Mouse (Mus musculus) CD4-positive, CD25-positive, alpha-beta regulatory T cell, adult 4 months (primary cell): ENCODE data around the gene BC048507. TPM values are rescaled to one million over a fixed set of nuclear protein-coding genes. Genes with fewer than 3 reads are reported as not detected.
A peak's percentile ranks its signal among the peaks of the same experiment; 100 is the strongest.
"Not testable (repeated sequence)": the region's sequence is repeated elsewhere in the genome, so short reads cannot be mapped to it uniquely, and the experiment has no call there.

Experiments
- ATAC-seq: one replicate; pipeline ENCODE4 v1.8.0; 2017
- polyA plus RNA-seq, 2 experiments: library from polyadenylated mRNA; unstranded; fragments of 100-300 nt; shearing (Covaris generic); gene quantifications; one replicate each; pipeline ENCODE4 v1.2.1; 2017

The BC048507 gene
- polyA plus RNA-seq: not detected

DNA sequence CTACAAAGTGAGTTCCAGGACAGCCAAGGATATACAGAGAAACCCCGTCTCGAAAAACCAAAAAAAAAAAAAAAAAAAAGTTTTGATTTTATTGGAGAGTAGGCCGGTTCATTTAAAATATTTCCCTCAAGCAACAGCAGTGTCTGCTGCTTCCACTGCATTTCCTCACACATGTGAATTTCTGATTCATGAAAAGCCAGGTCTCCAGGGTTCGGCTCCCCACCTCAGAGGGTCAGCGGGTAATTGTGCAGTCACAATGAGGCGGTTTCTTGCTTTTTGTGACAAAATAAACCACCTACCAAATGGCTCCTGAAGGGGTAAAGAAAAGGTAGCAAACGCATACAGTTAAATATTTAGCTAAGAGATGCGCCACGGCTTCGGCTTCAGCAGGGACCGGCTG is at the start of gene BC048507:
BC048507 (plus strand) TSS at position 301 of the 400 bp plus-strand sequence.
- no peak for ATAC-seq

- peak; percentile 95 for ATAC-seq
Observed at GRCm38 (mm10) chr13:67813710-67814660, 49.1 kb upstream of the BC048507 start, which contains the start of gene Zfp273. TSS of gene Zfp273 (plus strand) at chr13:67813740.

- ATAC-seq: no peak
Observed at GRCm38 (mm10) chr13:67818636-67819035, 44.5 kb upstream of the BC048507 start.

DNA sequence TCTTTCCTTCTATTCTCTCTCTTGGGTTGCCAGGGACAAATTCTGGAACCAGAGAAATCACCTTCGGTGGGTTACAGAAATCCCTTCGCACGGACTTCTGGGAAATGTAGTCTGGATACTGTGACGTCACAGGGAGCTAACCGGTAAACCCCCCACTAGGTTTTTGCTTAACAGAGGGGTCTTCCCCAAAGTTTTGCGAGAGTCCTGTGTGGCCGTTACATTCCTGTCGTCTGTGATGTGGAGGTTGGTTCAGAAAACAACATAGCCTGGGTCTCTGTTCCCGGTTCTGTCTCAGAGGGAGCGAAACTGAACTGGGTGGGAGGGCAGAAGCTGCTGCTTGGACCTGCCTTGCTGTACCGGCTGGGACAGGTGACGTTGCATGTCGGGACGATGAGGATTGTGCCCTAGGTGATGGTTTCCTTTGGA is 32.2 kb upstream of the BC048507 start, which contains the start of gene Gm10037:
Gm10037 (plus strand) TSS at position 196 of the 426 bp plus-strand sequence.
- peak; percentile 89 for ATAC-seq

DNA sequence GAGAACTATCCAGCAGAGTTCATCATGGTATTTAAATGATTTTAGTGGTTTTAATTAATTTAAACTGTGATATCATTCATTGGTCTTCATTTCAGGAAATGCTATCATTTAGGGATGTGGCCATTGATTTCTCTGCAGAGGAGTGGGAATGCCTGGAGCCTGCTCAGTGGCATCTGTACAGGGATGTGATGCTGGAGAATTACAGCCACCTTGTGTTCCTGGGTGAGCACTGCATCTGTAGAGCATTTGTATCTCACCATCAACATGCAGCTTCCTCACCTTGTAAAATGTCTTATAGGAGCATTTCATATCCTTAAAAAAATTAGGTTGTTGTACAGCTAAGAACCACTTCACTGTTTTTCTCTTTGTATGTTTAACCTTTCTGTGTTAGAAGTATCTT is 30.0 kb upstream of the BC048507 start:
- not testable (repeated sequence) for ATAC-seq

GRCm38 (mm10) chr13:67843775-67844118 is 19.4 kb upstream of the BC048507 start:
- no peak for ATAC-seq

DNA sequence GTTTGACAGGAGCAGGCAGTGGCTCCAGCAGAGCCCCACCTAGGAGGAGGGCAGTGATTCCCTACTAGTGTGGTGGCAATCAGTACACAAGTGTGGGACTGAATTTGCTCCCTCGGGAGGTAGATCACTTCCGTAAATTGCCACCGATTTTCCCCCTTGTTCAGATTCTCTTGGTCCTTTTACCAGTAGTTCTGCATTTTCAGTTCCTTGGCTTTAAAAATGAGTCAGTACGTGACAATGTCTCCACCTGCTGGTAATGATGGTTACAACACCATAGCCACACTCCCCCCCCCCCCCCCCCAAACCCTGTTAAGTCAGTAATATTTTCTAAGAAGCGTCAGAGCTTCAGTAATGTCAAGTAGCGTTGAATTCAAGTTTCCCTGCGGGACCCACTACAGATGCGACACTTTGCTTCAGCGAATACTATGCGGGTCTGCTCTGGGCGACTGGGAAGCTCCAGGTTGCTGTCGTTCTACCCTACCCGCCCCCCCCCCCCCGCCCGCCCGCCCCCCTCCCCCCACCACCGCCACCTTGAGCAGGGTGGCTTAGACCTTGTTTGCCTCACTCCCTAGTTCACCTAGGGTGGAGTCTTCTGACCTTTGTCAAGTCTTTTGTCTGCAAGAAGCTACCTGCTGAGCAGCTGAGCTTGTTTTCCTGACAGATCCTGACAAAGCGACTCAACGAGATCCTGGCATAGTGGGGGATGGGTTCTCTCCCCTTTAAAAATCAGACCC is 18.8 kb upstream of the BC048507 start:
- peak; percentile 90 for ATAC-seq

DNA sequence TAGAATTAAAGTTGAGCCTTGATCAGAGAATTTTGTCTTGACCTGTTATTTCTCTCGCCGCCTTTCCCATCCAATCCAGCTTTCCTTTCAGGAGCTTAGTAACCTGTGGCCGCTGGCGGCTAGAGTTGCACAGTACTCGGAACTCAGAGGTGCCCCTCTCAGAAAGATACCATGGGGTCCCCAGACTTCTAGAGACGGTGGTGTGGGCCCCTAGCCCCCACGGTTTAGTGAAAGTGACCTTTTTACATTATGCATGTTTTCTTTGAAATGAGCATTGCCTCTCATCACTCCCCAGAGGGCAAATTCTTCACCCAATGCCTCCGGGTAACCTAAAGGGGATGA is 18.3 kb upstream of the BC048507 start:
- no peak for ATAC-seq

- no peak for ATAC-seq
Observed at GRCm38 (mm10) chr13:67850361-67850760, 12.8 kb upstream of the BC048507 start.

- ATAC-seq: no peak
Observed at GRCm38 (mm10) chr13:67853130-67853529, 10.0 kb upstream of the BC048507 start.

DNA sequence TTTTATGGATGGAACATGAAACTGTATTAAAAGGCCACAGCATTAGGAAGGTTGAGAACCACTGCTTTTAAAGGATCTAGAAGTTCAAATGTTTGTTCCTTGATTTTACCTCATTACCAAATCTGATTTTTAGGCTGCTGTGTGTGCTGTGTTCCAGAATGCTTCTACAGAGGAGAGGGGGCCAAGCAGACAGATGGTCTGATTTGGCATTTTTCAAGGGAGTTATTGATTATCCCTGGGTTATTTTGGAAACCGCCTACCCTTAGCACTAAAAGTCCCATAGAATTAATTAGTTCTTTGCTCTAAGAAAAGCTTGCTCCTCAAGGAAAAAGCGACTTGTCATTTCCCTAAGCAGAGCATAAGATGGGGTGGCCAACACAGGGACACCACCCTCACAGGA is 9.1 kb upstream of the BC048507 start:
- no peak for ATAC-seq

- ATAC-seq: no peak
Observed at GRCm38 (mm10) chr13:67857317-67857716, 5.8 kb upstream of the BC048507 start.

GRCm38 (mm10) chr13:67862508-67862907 is 618 bp upstream of the BC048507 start:
- ATAC-seq: no peak

DNA sequence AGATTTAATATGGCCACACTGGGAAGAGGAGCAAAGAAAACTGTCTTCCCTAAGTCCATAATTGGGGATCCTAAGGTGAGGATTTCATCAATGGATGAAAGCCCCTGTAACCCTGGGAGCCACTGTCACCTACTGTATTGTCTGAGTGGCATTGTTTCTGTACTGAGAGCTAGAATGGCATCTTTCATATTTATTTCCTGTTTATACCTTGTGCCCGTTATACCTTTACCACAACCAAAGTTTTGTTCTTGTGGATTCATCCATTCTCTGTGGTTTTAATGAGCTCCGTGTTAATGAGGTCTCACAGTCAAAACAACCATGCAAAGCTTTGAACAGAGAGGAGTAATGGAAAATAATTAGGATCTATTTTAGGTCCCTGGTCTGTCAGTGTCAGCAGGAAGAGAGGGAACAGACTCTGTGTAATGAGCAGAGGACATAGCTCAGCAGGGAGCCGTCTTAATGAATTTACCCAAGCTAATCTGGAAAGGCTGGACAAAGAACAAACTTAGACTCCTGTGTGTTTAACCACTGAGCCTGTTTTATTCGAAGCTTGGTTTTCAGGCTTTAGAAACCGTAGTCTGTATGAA is 1.7 kb downstream of the BC048507 start:
- ATAC-seq: no peak

GRCm38 (mm10) chr13:67867899-67868298 is 4.8 kb downstream of the BC048507 start:
- ATAC-seq: no peak

DNA sequence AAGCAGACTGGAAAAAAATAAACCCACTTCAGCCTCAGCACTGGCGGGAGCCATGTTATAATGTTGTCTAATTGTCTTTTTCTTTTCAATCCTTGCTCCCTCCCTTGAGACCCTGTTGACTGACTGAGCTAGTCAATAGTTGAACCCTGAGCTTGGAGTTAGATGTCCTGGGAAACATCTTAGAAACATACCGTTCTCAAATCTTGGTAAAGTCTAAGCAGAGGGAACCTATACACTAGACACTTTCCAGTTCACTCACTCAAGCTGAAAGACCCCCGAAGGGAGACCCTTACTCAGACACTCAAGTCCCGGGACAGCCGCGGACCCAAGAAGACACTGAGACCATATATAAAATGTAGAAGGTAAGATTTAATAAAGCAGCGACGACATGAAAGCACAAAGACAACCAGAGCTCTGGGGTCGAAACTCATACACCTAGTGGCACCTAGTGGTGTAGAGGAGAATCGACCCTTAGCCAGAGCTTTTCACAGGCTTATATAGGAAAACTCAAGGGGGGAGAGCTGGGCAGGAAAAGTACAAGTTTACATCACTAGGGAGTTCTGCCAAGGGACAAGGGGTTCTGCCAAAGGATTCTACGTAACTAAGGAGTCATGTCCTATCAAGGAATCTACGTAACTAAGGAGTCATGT is 13.0 kb downstream of the BC048507 start:
- ATAC-seq: not testable (repeated sequence)

- no peak for ATAC-seq
Observed at GRCm38 (mm10) chr13:67876699-67877254, 13.7 kb downstream of the BC048507 start.

GRCm38 (mm10) chr13:67883966-67884365 is 20.8 kb downstream of the BC048507 start:
- no peak for ATAC-seq

GRCm38 (mm10) chr13:67909759-67910158 is 46.6 kb downstream of the BC048507 start:
- no peak for ATAC-seq
